In genomic region chr7:65421451-65421850, GRCm38 (mm10) we compare ENCODE assay signal across 8 mouse cellular contexts.
DNase-seq lines count a peak whose midpoint lies in the region; ATAC-seq lines count a peak whose summit lies in the region.

No protein-coding gene starts in this region.

- peak overlapping the region; percentile 10; the same call in 1 of the 2 replicates for H3K4me3 ChIP-seq in forebrain, embryonic 14.5 days (ENCODE audit: low read depth, low read length)
- H3K4me3 ChIP-seq in hindbrain, embryonic 15.5 days = peak overlapping the region; percentile 14
- no peak overlapping the region for H3K4me3 ChIP-seq in limb, embryonic 15.5 days
- no peak overlapping the region for H3K4me3 ChIP-seq in midbrain, embryonic 14.5 days (replicated peaks; ENCODE audit: low read depth, low read length)

- H3K4me2 ChIP-seq in forebrain, embryonic 14.5 days (ENCODE audit: low read length) = peak overlapping the region; percentile 39
- H3K4me2 ChIP-seq in hindbrain, embryonic 15.5 days = peak overlapping the region; percentile 46
- H3K4me2 ChIP-seq in limb, embryonic 15.5 days = no peak overlapping the region
- H3K4me2 ChIP-seq in midbrain, embryonic 14.5 days (ENCODE audit: low read length) = peak overlapping the region; percentile 41

- peak; percentile 88 for ATAC-seq in forebrain, embryonic 14.5 days
- peak; percentile 83 for ATAC-seq in hindbrain, embryonic 15.5 days (ENCODE audit: low FRiP score, low read depth)
- 0 out of 2 replicates have a peak, but pooled peaks have one; percentile 44 for ATAC-seq in limb, embryonic 15.5 days (ENCODE audit: insufficient number of reproducible peaks, low FRiP score, low TSS enrichment, low read depth)
- ATAC-seq in midbrain, embryonic 14.5 days (ENCODE audit: low FRiP score, low TSS enrichment) = peak; percentile 83
- no peak for ATAC-seq in megakaryocyte-erythroid progenitor cell, adult 5-6 weeks (replicated peaks; ENCODE audit: low FRiP score, low TSS enrichment, poor library complexity, severe bottlenecking)

- H3K27ac ChIP-seq in forebrain, embryonic 14.5 days (ENCODE audit: low read depth, low read length) = no peak overlapping the region
- H3K27ac ChIP-seq in hindbrain, embryonic 15.5 days (replicated peaks) = no peak overlapping the region
- no peak overlapping the region for H3K27ac ChIP-seq in limb, embryonic 15.5 days
- peak overlapping the region; percentile 45 for H3K27ac ChIP-seq in midbrain, embryonic 14.5 days (replicated peaks; ENCODE audit: low read depth, low read length)

- no peaks in the 10 kb centered on the region for H3K27me3 ChIP-seq in forebrain, embryonic 14.5 days (replicated peaks; ENCODE audit: control insufficient read depth, insufficient read depth, low read length)
- H3K27me3 ChIP-seq in hindbrain, embryonic 15.5 days = no peaks in the 10 kb centered on the region
- no peaks in the 10 kb centered on the region for H3K27me3 ChIP-seq in limb, embryonic 15.5 days
- H3K27me3 ChIP-seq in midbrain, embryonic 14.5 days (ENCODE audit: control insufficient read depth, insufficient read depth, low read length) = no peaks in the 10 kb centered on the region

- WGBS in forebrain, embryonic 14.5 days = 3% methylated on average over 9 of the region's 10 CpGs
- WGBS in hindbrain, embryonic 15.5 days = 4% methylated on average over 10 of the region's 10 CpGs
- 37% methylated on average over 10 of the region's 10 CpGs for WGBS in limb, embryonic 15.5 days
- WGBS in midbrain, embryonic 14.5 days = under 1% methylated on average over 10 of the region's 10 CpGs

- peak overlapping the region; percentile 37 for H3K9ac ChIP-seq in forebrain, embryonic 14.5 days (ENCODE audit: low read length)
- H3K9ac ChIP-seq in hindbrain, embryonic 15.5 days = no peak overlapping the region
- H3K9ac ChIP-seq in limb, embryonic 15.5 days = no peak overlapping the region
- peak overlapping the region; percentile 16; the same call in 1 of the 2 replicates for H3K9ac ChIP-seq in midbrain, embryonic 14.5 days (replicated peaks; ENCODE audit: low read length)

- DNase-seq in spleen, postnatal 36 days (ENCODE audit: low spot score in 2 of 2) = peak; percentile 2 to 8
- DNase-seq in spleen, adult 12 weeks (ENCODE audit: low spot score) = no peak
- DNase-seq in forebrain, embryonic 14.5 days (ENCODE audit: low spot score) = peak; percentile 69
- DNase-seq in midbrain, embryonic 14.5 days = peak; percentile 80
- no peak for DNase-seq in T-cell, adult 2 months (ENCODE audit: low spot score)

- H3K4me1 ChIP-seq in forebrain, embryonic 14.5 days (ENCODE audit: control insufficient read depth, insufficient read depth, low read length) = no peaks in the 10 kb centered on the region; the same call in none of the 2 replicates
- peaks cover 21% of the 10 kb centered on the region for H3K4me1 ChIP-seq in hindbrain, embryonic 15.5 days (replicated peaks)
- peaks cover 15% of the 10 kb centered on the region for H3K4me1 ChIP-seq in limb, embryonic 15.5 days
- H3K4me1 ChIP-seq in midbrain, embryonic 14.5 days (ENCODE audit: control insufficient read depth, insufficient read depth, low read length) = peaks cover 12% of the 10 kb centered on the region; the same call in 1 of the 2 replicates

- no peaks in the 10 kb centered on the region for H3K9me3 ChIP-seq in forebrain, embryonic 14.5 days (replicated peaks; ENCODE audit: control insufficient read depth, low read length)
- H3K9me3 ChIP-seq in hindbrain, embryonic 15.5 days = no peaks in the 10 kb centered on the region
- H3K9me3 ChIP-seq in limb, embryonic 15.5 days = no peaks in the 10 kb centered on the region
- H3K9me3 ChIP-seq in midbrain, embryonic 14.5 days (ENCODE audit: control insufficient read depth, low read length) = no peaks in the 10 kb centered on the region

- no peaks in the 10 kb centered on the region for H3K36me3 ChIP-seq in forebrain, embryonic 14.5 days (ENCODE audit: control insufficient read depth, insufficient read depth, low read length)
- no peaks in the 10 kb centered on the region for H3K36me3 ChIP-seq in hindbrain, embryonic 15.5 days
- H3K36me3 ChIP-seq in limb, embryonic 15.5 days = no peaks in the 10 kb centered on the region
- H3K36me3 ChIP-seq in midbrain, embryonic 14.5 days (ENCODE audit: control insufficient read depth, insufficient read depth, low read length) = no peaks in the 10 kb centered on the region

Comparison
In these comparisons a context has a peak if more than half of its experiments do, and no peak if none do; other contexts are left out.
1. DNase-seq: peak in spleen, postnatal 36 days (2 of 2), forebrain, embryonic 14.5 days (single experiment) and midbrain, embryonic 14.5 days (single experiment); none in spleen, adult 12 weeks (single experiment) and T-cell, adult 2 months (single experiment).
2. H3K4me3 ChIP-seq: peak in forebrain, embryonic 14.5 days (single experiment) and hindbrain, embryonic 15.5 days (single experiment); none in limb, embryonic 15.5 days (single experiment) and midbrain, embryonic 14.5 days (single experiment).
3. H3K9ac ChIP-seq: peak in forebrain, embryonic 14.5 days (single experiment) and midbrain, embryonic 14.5 days (single experiment); none in hindbrain, embryonic 15.5 days (single experiment) and limb, embryonic 15.5 days (single experiment).